Mouse (Mus musculus) forelimb bud, embryonic 11.5 days (tissue): ENCODE data around the gene Mrgprb8.
"Not testable (repeated sequence)": the region's sequence is repeated elsewhere in the genome, so short reads cannot be mapped to it uniquely, and the experiment has no call there.

Source experiments
- DNase-seq: peaks from one replicate; pipeline ENCODE4 v3.0.0-alpha.2; 2012; ENCODE audit warnings: low read depth, low spot score

Gene Mrgprb8

DNA sequence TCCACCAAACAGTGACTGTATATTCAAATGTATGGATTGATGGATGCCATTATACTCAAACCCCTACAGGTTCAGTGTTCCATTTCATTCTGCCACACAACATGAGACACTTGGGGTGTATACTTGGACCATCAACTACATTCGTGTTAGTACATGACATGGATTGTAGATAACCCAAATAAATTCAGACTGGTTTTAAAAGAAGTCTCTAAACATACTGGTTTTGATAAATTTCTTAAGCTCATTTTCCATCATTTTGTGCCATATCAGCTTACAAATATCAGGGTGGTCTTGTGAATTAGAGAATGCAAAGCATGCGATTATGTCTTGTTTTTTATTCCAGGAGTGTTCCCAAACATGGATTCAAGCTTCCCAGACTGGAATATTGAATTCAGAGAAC lies at the start of gene Mrgprb8:
Mrgprb8 (plus strand) TSS at position 301 of the 400 bp plus-strand sequence.
- no peak for DNase-seq

- not testable (repeated sequence) for DNase-seq
Measured at GRCm38 (mm10) chr7:48435936-48436335, 47.6 kb downstream of the Mrgprb8 start.

DNA sequence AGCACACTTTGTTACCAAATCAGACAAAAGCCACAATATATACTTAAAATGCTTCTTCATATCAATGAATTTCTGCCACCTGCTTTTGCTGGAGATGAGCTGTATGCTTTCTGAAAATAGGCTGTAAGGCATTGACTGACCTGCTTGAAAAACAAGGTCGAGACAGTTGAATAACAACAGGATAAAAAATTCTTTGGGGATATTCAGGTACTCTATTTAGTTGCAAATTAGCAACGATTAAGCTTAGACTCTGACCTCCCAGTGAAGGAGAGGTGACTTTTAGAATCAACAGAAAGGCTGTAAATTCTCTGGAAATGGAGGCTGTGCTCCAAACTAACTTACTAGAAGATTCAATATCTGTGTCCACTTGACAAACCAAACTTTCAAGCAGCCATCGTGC lies 48.3 kb downstream of the Mrgprb8 start:
- DNase-seq = no peak
